Mouse (Mus musculus) heart, postnatal 0 days (tissue): ENCODE measurements around the gene Ptges3l. TPM values are rescaled to one million over a fixed set of nuclear protein-coding genes. Genes with fewer than 3 reads are reported as not detected.

Source experiments
- ATAC-seq: fragments of 200-750 bp; cut with Nextera tagmentation; 2 replicates; pipeline ENCODE4 v1.8.0; 2017; ENCODE audit warnings: low read depth, moderate number of reproducible peaks, moderate library complexity; ENCODE audit not compliant: insufficient read depth
- DNase-seq: peaks from one replicate; pipeline ENCODE4 v3.0.0-alpha.2; 2016; ENCODE audit warnings: low spot score
- H3K27ac ChIP-seq: fragments of 300-500 bp; sonication (generic); 2 replicates; pipeline ENCODE4 v1.5.1; 2014; ENCODE audit warnings: low read depth, mild to moderate bottlenecking
- H3K27me3 ChIP-seq: fragments of 300-500 bp; sonication (generic); 2 replicates; pipeline ENCODE4 v1.6.1; 2014; ENCODE audit warnings: low read length, mixed read lengths; ENCODE audit not compliant: control insufficient read depth, insufficient read depth
- H3K36me3 ChIP-seq: fragments of 300-500 bp; sonication (generic); replicated peaks from 2 replicates; pipeline ENCODE4 v1.6.1; 2014; ENCODE audit warnings: low read length, mixed read lengths; ENCODE audit not compliant: control insufficient read depth, insufficient read depth
- H3K4me1 ChIP-seq: fragments of 300-500 bp; sonication (generic); 2 replicates; pipeline ENCODE4 v1.6.1; 2014; ENCODE audit warnings: antibody characterized with exemption; ENCODE audit not compliant: control insufficient read depth, insufficient read depth
- H3K4me2 ChIP-seq: fragments of 300-500 bp; sonication (generic); 2 replicates; pipeline ENCODE4 v1.6.1; 2014; ENCODE audit warnings: low read depth, mild to moderate bottlenecking, low read length, moderate library complexity
- H3K4me3 ChIP-seq: fragments of 300-500 bp; sonication (generic); 2 replicates; pipeline ENCODE4 v1.5.1; 2014; ENCODE audit warnings: low read depth, low read length
- H3K9ac ChIP-seq: fragments of 300-500 bp; sonication (generic); replicated peaks from 2 replicates; pipeline ENCODE4 v1.6.1; 2014; ENCODE audit warnings: low read depth, low read length, mixed read lengths
- H3K9me3 ChIP-seq: fragments of 300-500 bp; sonication (generic); replicated peaks from 2 replicates; pipeline ENCODE4 v1.6.1; 2016; ENCODE audit warnings: low read length; ENCODE audit not compliant: control insufficient read depth
- CTCF ChIP-seq: IDR thresholded peaks from 2 replicates; pipeline ENCODE4 v1.5.1; 2016; ENCODE audit warnings: antibody characterized with exemption, control low read depth, low read depth
- EP300 ChIP-seq: IDR thresholded peaks from 2 replicates; pipeline ENCODE4 v1.6.1; 2016; ENCODE audit warnings: antibody characterized with exemption, low read depth
- WGBS: fragments of 180-500 bp; shearing (Covaris S2); extraction: QIAGEN DNeasy Blood & Tissue Kit; methylation state at CpG from one replicate; pipeline ENCODE4 v1.1.7; 2014; 5-methylcytosine and 5-hydroxymethylcytosine counted together
- polyA plus RNA-seq: library from polyadenylated mRNA; unstranded; fragments of >200 nt; fragmentation: Nextera tagmentation; extraction: Ambion mirVana; gene quantifications from 2 replicates; pipeline ENCODE4 v1.2.1, GENCODE M21; 2015
- total RNA-seq: library from RNA; depleted of rRNA; stranded (reverse); fragments of >200 nt; gene quantifications from 2 replicates; pipeline ENCODE4 v1.2.3, GENCODE M21; 2014; ENCODE audit warnings: low replicate concordance

Gene Ptges3l
- total and polyA plus RNA-seq, 2 experiments from 2014 or later: 32.8 to 86.9 TPM

DNA sequence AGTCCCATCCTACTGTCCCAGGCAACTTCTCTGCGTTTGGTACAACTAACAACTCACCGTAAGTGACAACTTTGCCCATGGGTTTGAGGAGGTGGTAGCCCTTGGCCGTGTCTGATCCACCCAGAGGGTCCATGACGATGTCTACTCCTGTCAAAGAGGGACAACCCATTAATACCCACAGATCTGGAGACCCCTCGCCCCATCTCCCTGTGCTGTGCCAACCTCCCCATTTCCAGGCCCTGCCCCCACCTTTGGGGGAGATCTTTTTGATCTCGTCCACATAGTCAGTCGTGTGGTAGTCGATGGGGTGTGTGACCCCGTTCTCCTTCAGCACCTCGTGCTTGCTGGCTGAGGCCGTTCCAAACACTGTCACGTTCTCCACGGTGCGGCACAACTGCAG, 37.0 kb upstream of the Ptges3l start:
- Histone ChIP-seq H3K9me3 (no peaks in the 10 kb centered on the region), H3K27me3 (no peaks in the 10 kb centered on the region), H3K4me3 (no peak overlapping the region), H3K9ac (no peak overlapping the region), H3K4me1 (0 out of 2 replicates have a peak, but pooled peaks cover under 1% of the 10 kb centered on the region), H3K27ac (no peak overlapping the region), H3K36me3 (peaks cover 56% of the 10 kb centered on the region), H3K4me2 (no peak overlapping the region)
- WGBS: 85% methylated on average over 14 of the region's 14 CpGs
- DNase-seq (no peak), ATAC-seq (no peak)
- TF ChIP-seq EP300: no peak
- TF ChIP-seq CTCF: no peak

GRCm38 (mm10) chr11:101460321-101460720, 35.2 kb upstream of the Ptges3l start:
- no peak for TF ChIP-seq EP300
- no peak for TF ChIP-seq CTCF

GRCm38 (mm10) chr11:101459716-101460115, 34.6 kb upstream of the Ptges3l start:
- TF ChIP-seq CTCF (no peak), EP300 (no peak)
- no peaks in the 10 kb centered on the region for H3K27me3 ChIP-seq
- no peak overlapping the region for H3K27ac ChIP-seq
- peaks cover 64% of the 10 kb centered on the region for H3K36me3 ChIP-seq
- no peaks in the 10 kb centered on the region for H3K9me3 ChIP-seq
- peak; percentile 21; the same call in 1 of the 2 replicates for ATAC-seq
- 36% methylated on average over 6 of the region's 6 CpGs for WGBS
- no peak overlapping the region for H3K4me3 ChIP-seq
- H3K4me2 ChIP-seq: no peak overlapping the region
- no peak overlapping the region for H3K9ac ChIP-seq
- H3K4me1 ChIP-seq: no peaks in the 10 kb centered on the region
- no peak for DNase-seq

More at GRCm38 (mm10) chr11:101460321-101460720, 35.2 kb upstream of the Ptges3l start:
- no peak overlapping the region for H3K9ac ChIP-seq
- ATAC-seq (no peak), DNase-seq (no peak)
- peaks cover 64% of the 10 kb centered on the region for H3K36me3 ChIP-seq
- H3K9me3 ChIP-seq: no peaks in the 10 kb centered on the region
- H3K27ac ChIP-seq: no peak overlapping the region
- 84% methylated on average over 15 of the region's 15 CpGs for WGBS
- H3K27me3 ChIP-seq: no peaks in the 10 kb centered on the region
- no peaks in the 10 kb centered on the region for H3K4me1 ChIP-seq
- no peak overlapping the region for H3K4me2 ChIP-seq
- H3K4me3 ChIP-seq: no peak overlapping the region

DNA sequence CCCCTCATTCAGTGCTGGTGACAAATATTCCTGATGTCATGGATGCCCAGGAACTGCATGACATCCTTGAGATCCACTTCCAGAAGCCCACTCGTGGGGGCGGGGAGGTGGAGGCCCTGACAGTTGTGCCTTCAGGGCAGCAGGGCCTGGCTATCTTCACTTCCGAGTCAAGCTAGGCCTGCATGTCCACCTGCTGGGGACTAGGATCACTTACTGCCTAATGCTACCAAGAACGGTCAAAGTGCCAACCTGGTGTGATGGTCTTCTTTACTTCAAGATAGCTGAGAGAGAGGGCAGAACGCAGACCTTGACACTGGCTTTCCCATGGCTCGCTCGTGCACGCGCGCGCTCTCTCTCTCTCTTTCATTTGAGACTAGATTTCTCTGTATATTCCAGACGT, 33.1 kb upstream of the Ptges3l start:
- H3K4me1 ChIP-seq: no peaks in the 10 kb centered on the region
- H3K9ac ChIP-seq: no peak overlapping the region
- no peak overlapping the region for H3K27ac ChIP-seq
- H3K27me3 ChIP-seq: no peaks in the 10 kb centered on the region
- no peak overlapping the region for H3K4me3 ChIP-seq
- no peak overlapping the region for H3K4me2 ChIP-seq
- H3K36me3 ChIP-seq: peaks cover 64% of the 10 kb centered on the region
- TF ChIP-seq EP300 (no peak), CTCF (no peak)
- 85% methylated on average over 12 of the region's 12 CpGs for WGBS
- no peaks in the 10 kb centered on the region for H3K9me3 ChIP-seq
- DNase-seq: no peak
- no peak for ATAC-seq

GRCm38 (mm10) chr11:101457631-101458030, 32.5 kb upstream of the Ptges3l start:
- no peak overlapping the region for H3K4me2 ChIP-seq
- TF ChIP-seq EP300 (no peak), CTCF (no peak)
- H3K4me3 ChIP-seq: no peak overlapping the region
- DNase-seq: no peak
- whole genome bisulfite sequencing: 87% methylated on average over 9 of the region's 9 CpGs
- H3K27me3 ChIP-seq: no peaks in the 10 kb centered on the region
- no peak overlapping the region for H3K27ac ChIP-seq
- H3K4me1 ChIP-seq: 0 out of 2 replicates have a peak, but pooled peaks cover 4% of the 10 kb centered on the region
- no peak overlapping the region for H3K9ac ChIP-seq
- no peaks in the 10 kb centered on the region for H3K9me3 ChIP-seq
- no peak for ATAC-seq
- peaks cover 62% of the 10 kb centered on the region for H3K36me3 ChIP-seq

DNA sequence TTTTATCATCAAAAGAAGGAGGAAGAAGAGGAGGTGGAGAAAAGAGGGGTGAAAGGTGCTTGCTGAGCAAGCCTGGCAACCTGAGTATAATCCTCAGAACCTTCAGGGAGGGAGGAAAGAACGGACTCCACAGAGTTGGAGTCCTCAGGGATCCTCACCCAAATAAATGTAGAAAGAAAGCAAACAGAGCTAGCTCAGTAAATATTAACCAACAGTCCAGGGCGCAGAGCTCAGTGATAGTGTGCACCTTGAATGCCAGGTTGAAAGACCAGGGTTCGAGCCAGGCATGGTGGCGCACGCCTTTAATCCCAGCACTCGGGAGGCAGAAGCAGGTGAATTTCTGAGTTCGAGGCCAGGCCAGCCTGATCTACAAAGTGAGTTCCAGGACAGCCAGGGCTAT, 30.5 kb upstream of the Ptges3l start:
- Histone ChIP-seq H3K9me3 (no peaks in the 10 kb centered on the region), H3K4me1 (peaks cover 10% of the 10 kb centered on the region; the same call in 1 of the 2 replicates), H3K4me2 (no peak overlapping the region), H3K4me3 (no peak overlapping the region), H3K9ac (no peak overlapping the region), H3K27ac (no peak overlapping the region), H3K27me3 (no peaks in the 10 kb centered on the region), H3K36me3 (peaks cover 42% of the 10 kb centered on the region)
- no peak for DNase-seq
- TF ChIP-seq EP300 (no peak), CTCF (no peak)
- ATAC-seq: no peak
- 88% methylated on average over 7 of the region's 7 CpGs for WGBS
